Mouse (Mus musculus): ENCODE results near the gene Arsg.

Gene Arsg

DNA sequence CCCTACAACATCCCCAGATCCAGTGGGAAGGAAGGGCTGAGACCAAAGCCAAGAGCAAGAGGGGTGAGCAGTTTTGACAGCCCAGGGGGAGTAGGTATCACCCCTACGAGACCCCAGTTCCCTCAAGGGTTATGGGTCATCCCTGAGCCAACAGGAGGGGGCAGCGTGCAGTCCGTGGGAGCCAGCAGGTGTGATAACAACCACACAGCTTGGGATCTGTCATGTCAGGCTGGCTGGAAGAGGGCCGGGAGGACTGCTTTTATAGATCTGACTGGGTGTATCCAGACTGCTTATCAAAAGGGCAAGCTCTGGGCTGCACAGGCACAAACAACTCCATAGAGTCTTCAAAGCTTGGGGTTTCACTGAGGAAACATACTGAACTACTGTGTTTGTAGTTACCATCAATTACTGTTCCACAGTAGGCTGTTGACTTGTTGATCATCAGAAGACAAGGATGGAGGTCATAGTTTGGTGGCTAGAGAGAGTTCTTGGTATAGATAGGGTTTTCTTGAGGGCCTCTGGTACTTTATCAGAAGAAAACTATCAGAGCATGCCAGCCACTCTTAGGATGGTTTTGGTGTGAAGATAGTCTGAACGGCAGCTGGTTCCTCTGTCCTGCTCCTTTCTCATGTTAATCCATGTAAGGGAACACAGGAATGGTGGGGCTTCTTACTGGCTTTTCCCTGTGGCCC lies 76.6 kb downstream of the Arsg start:
- DNase-seq, result no peak

DNA sequence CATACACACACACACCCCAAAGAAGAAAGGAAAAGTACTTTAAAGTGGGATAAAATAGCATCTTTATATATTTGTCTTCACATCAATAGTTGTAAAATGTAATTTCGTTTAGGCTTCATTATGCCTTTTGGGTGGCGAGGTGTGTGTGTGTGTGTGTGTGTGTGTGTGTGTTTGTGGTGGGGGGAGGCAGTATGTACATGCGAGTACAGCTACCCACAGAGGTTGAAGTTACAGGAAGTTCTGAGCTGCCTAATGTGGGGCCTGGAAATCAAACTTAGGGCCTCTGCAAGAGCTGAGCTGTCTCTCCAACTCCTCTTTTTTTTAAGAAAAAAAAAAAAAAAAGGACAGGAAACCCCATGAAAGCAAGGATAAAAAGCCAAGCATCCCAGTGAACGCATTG lies 80.7 kb downstream of the Arsg start:
- DNase-seq, result no peak

DNA sequence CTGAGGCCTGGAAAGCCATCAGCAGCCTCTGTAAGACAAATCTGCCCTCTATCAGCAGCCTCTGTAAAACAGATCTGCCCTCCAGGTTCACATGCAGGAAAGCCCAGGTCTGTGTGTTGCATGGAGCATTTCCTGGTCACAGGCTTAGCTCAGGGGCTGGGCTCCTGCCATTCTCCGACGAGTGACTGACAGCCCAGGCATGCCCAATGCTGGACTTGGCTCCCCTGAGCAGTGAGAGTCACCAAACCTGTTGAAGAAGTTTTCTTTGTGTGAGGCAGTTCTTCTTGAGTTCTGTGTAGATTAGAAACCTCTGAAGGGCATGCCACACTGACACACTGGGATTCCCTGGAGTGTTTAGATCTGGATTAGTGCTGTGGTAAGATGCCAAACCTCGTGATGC lies 81.3 kb downstream of the Arsg start:
- DNase-seq, result no peak

DNA sequence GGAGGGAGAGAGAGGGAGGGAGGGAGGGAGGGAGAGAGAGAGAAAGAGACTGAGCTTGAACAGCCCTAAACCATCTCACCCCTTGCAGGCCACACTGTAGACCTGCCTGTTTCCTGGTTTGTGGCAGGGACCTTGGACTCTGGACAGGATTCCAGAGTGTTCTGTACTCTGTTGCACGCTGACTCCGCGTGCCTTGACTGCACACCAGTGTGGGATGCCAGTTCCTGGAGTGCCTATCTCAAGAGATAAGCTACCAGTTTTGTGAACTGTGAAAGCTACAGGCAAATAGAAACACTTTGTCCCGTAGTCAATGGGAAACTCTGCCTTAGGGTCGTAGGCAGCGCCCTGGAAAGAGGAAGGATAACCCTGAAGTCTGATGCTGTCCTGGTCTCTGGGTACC lies 83.0 kb downstream of the Arsg start:
- DNase-seq, result no peak

DNA sequence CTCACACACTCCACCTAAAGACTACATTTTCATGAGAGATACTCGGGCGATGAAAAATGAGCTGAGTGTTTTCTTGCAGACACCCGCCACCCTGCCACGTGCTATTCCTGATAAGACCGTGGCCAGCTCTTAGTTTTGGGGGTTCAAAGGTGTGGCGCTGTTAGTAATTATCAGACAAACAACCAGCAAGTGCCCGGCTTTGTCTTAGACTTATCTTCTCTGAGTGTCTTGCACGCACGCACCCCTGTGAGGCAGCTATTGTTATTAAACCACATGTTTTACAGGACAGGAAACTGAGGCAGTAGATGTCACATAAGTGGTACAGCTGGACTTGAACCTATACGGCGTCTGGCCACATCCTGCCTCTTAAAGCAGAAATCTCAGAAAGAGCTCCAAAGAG lies 84.2 kb downstream of the Arsg start:
- no peak for DNase-seq

- no peak for DNase-seq
These were observed 86.1 kb downstream of the Arsg start for GRCm38 (mm10) chr11:109559241-109559640.

- DNase-seq, result no peak
These were observed 87.7 kb downstream of the Arsg start for GRCm38 (mm10) chr11:109560793-109561257.

DNA sequence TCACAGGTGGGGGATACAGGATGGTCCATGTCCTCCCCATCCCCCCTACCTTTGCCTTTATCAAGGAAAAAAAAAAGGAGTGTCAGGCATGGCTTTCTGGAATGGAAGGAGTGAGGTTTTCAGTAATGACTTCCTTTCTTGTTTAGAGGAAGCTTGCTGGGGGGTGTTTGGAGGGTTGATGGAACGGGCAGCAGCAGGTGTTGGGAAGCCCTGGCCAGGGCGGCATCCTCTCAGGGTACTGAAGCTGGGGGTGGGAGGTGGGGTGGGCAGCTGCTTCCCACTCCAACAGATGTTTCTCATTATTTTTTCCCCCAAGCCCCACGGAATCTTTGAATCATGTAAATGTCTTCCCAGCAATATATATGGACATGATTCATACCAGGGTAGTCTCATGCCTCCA lies 88.3 kb downstream of the Arsg start:
- DNase-seq, result no peak

- DNase-seq, result no peak
These were observed 90.5 kb downstream of the Arsg start for GRCm38 (mm10) chr11:109563708-109564107.

GRCm38 (mm10) chr11:109564466-109565214 lies 91.5 kb downstream of the Arsg start:
- no peak for DNase-seq

DNA sequence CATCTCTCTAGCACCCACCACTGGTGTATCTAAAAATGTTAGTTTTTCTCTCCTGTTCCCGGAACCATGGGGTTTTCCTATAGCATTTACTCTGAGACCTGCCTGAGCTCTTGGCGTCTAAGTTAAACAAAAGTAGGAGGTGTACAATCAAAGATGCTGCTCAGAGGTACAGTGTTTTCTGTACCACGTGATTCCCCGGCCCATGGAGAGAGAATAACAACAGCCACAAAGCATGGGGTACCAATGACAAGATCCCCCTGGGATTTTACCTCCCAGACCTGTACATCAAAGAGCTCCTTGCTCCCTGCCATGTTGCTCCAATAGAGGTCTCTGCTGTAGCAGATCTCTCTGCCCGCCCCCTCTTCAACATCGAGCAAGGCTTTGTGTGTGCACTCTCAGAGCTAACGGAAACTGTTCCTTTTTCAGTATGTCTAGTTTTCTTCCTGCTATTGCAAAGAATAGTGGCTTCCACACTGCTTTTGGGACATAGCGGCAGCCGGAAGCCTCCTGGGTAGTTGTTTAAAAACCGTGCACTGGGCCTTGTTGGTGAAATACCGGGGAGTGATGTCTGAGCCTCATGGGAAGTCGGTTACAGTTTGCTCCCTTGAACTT lies 95.9 kb downstream of the Arsg start:
- DNase-seq, result no peak

DNA sequence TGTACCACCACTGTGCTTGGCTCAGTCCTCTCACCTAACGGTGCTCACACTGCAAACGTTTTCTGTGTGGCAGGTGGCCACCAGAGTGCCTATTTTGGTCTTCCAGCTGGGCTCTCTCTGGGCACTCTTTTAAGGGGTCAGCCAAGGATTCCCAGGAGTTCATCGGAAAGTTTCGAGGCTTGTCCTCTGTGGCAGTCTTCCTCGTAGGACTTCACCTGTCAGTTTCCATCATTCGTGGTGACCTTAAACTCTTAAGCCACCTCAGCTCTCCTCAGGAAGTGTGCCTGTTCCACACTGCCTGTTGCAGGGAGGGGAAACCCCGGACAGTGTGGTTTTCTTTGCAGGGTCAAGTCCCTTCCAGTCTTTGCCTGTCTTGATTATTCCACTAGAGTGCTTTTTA lies 96.6 kb downstream of the Arsg start:
- DNase-seq, result no peak

- DNase-seq, result no peak
These were observed 98.9 kb downstream of the Arsg start for GRCm38 (mm10) chr11:109572051-109572450.

DNA sequence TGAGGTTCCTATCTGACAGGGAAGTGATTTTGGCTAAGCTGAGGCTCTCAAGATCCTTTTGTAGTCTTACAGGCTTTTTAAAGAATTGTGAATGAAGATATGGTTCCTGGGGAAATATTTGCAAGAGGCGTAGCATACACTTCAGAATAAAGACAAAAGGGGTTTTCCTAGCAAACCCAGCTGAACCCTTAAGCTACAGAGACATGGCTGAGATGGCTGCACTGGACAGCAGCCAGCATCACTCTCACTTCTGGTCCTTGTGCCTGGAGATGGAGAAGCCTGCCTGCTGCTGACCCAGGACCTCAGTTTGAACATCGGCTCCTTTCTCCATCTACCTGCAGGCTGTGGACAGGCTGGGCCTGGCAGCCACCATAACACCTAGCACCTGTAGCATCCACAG lies 101.4 kb downstream of the Arsg start:
- DNase-seq, result no peak

DNA sequence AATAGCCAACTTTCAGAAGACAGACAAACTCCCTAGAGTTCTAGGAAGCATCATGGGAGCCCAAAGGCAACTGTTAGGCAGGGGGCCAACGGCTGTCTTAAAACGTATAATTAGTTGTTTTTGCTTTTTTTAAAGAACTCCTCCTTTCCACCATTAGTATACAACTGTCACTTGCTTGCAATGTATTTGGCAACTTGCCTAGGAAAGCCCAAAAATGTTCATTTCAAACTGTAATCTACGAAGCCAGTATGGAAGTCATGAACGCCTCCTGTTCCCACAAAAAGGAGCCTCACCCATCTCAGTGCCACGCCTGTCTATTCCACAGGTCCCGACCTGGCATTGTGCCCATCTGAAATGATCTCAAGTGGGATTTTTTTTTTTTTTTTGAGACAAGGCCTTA lies 102.7 kb downstream of the Arsg start:
- no peak for DNase-seq

- no peak for DNase-seq
These were observed 105.4 kb downstream of the Arsg start for GRCm38 (mm10) chr11:109578536-109578935.

DNA sequence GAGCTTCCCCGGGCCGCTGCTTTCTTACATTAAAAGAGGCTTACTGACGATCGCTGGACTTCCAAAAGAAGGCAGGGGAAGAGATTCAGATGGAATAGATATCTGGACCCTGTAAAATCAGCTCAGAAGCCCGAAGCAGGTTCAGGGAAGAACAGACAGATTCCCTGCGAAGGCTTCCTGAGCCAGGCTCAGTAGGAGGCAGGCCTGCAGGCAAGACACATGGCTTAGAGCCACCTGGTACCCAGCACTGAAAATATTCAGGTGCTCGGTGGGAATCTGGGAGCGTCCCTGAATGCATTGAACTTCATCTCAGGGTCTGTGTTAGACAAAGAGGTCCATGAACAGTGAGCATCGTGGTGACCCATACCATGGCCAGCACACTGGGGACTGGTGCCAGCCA lies 106.8 kb downstream of the Arsg start:
- peak; percentile 35 for DNase-seq

DNA sequence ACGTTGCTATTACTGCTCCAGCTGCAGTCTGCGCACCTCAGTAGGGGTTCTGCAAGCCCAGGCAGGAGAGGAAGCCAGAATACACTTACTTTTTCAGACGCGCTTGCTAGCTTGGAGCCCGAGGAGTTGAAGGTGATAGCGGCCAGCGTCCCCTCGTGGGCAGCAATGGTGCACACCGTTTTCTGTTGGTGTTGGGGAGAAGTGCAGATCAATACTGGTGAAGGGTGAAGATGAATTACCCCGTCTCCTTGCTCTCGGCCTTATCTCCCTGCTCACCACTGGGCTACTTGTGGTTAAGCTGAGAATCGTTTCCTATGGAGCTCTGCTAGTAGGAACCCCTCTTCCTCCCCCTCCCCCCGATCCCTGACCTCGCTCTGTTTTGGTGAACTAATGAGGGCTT lies 110.8 kb downstream of the Arsg start:
- no peak for DNase-seq

DNA sequence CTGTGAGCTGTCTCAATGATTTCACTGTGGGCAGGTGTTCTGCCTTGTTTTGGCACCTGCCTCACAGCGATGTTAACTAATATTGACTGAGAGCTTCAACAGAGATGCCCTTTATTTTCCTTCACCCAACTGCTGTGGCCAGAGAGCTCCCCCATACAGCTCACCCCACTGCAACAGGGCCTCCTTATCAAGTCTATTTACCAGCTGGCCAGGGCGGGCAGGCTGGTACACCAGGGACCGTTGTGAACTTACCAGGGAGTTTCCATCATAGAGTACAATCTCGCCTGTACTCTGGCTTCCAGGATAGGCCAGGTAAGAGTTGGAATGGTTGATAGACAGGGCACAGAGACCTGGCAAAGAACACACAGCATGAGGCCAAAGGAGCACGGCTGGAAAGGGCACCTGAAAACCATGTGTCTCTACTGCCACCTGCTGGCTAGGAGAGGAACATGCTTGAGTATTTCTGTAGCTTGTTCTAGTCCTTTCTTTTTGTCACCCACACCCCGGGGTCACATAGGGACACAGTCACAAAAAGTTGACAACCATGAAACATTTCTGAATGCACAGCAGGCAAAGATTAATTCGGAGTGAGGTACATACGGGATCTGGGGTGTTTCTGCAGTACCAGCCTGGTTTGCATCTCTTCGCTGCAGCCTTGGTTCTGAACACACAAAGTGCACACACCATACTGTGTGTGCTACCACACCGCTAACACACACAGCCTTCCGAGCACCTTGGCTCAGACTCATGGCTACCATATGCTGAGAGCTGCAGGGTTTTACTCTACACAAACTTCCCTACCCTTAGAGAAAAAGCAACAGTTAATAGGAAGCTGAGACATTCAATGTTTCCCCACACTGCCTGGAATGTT lies 111.9 kb downstream of the Arsg start:
- DNase-seq, result peak; percentile 88

DNA sequence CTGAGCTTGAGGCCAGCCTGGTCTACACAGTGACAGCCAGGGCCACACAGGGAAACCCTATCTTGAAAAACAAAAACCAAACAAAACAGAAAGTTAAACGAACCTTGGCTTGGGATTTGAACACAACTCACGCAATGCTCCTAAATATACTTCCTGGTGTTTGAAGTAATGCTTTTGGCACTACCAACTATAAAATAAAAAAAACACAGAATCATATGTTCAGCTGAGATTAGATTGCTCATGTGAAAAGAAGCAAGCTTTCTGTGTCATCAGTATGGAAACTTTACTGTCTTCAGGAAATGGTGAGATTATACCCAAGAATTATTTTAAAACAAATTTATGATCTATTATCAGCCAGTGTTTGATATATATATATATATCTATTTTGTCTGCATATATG lies 113.2 kb downstream of the Arsg start:
- no peak for DNase-seq

DNA sequence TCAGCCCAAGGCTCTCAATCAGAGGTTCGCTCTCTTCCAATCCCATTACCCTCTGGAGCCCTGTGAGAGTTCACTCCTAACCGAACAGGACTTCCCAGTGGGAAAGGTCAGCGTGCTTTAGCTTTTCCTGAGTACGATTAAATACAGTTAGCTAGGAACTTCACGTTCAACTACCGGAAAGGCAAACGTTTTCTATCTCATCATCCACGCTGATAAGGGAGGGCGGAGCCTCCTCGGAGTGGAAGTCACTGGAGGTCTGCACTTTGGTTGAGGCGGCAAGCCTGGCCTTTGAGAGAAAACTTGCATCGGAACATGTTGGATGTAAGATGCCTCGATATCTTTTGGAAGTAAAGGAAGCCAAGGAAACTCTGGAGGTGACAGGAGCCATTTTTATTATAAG lies 113.8 kb downstream of the Arsg start:
- no peak for DNase-seq

- no peak for DNase-seq
These were observed 114.6 kb downstream of the Arsg start for GRCm38 (mm10) chr11:109587638-109588374.
